Mouse (Mus musculus): ENCODE measurements around the gene Grik3.

DNA sequence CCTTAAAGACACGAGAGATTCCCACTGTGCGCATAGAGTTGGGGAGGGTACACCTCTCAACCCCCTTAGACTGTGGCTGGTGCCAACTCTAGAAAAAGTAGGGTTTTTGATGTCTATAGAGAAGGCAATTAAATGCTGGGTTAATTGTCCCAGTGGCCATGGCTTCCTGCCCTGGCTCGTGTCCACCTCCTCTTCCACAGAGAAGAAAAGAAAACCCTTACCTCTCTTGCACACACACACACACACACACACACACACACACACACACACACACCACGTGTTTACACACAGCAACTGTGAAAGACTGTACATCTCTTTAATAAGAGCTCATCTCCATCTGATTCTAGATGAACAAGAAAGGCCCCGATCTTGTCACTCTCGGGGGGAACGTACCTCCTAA is 46.1 kb upstream of the Grik3 start:
- TF ChIP-seq GATA1 (IDR thresholded peaks at IDR 0.05; ENCODE audit: low read length) (no peak), TAL1 (IDR thresholded peaks at IDR 0.05; ENCODE audit: low read length) (no peak)
